Mouse (Mus musculus) CD4-positive naive resting alpha-beta T cell, adult 57 days (primary cell): ENCODE data around the gene Timm8a2. TPM values are rescaled to one million over a fixed set of nuclear protein-coding genes. Genes with fewer than 3 reads are reported as not detected.

Experiments
- total RNA-seq: library from RNA; stranded (reverse); gene quantifications from one replicate; pipeline ENCODE4 v1.2.4, GENCODE M21; 2023

Timm8a2 gene
- 5.3 TPM for total RNA-seq

GRCm38 (mm10) chr14:122034451-122034850 lies at the start of gene Timm8a2:
TSS of gene Timm8a2 (plus strand) at chr14:122034674.

Other genes starting within 250 kb of the Timm8a2 start
- 22.6 TPM for gene Dock9, start 236.8 kb upstream of the Timm8a2 start, total RNA-seq
- gene Ubac2, start 156.1 kb upstream of the Timm8a2 start, total RNA-seq = 99.3 TPM
- 152 TPM for gene Gpr18, start 118.9 kb upstream of the Timm8a2 start, total RNA-seq
- gene Gpr183, start 69.5 kb upstream of the Timm8a2 start, total RNA-seq = 301 TPM
- gene Tm9sf2, start 72.4 kb downstream of the Timm8a2 start, total RNA-seq = 73.1 TPM
- gene Clybl, start 147.0 kb downstream of the Timm8a2 start, total RNA-seq = 9.3 TPM